Mouse (Mus musculus): ENCODE data around the gene Kcnq2. TPM values are rescaled to one million over a fixed set of nuclear protein-coding genes. Genes with fewer than 3 reads are reported as not detected.

Kcnq2 gene
- total RNA-seq, 2 experiments from 2014 or later, result 227 to 240 TPM

DNA sequence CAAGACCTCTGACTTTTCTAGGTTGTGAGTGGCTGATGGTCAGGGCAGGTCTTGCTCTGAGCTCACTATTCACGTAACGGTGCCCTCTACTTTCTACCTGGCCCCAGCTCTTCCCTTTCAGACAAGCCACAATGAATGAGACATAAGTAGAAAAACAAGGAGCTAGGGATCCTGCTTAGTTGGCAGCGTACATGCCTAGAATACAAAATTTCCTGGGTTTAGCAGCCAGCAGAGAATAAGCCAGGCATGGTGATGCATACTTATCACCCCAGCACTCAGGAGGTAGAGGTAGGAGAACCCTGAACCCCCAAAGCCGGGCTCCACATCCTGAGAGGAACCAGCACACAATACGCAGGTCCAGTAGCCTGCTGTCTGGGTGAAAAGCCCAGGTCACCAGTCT is 18.7 kb downstream of the Kcnq2 start:
- DNase-seq (ENCODE audit: low spot score in 2 of 2), result no peak

GRCm38 (mm10) chr2:181115367-181115766 is 19.7 kb downstream of the Kcnq2 start:
- intact Hi-C loops (cut with DNase I), result no loop called here
- DNase-seq (ENCODE audit: low spot score in 2 of 2), result no peak

More for the DNA sequence above, 18.7 kb downstream of the Kcnq2 start:
- intact Hi-C loops (cut with DNase I), result no loop called here

GRCm38 (mm10) chr2:181113762-181114361 is 21.2 kb downstream of the Kcnq2 start:
- intact Hi-C loops (cut with DNase I), result loop anchor here (5.0 kb wide), 1 partner anchor 38 kb away; no protein-coding TSS in a partner anchor
- DNase-seq (ENCODE audit: low spot score in 2 of 2), result no peak

DNA sequence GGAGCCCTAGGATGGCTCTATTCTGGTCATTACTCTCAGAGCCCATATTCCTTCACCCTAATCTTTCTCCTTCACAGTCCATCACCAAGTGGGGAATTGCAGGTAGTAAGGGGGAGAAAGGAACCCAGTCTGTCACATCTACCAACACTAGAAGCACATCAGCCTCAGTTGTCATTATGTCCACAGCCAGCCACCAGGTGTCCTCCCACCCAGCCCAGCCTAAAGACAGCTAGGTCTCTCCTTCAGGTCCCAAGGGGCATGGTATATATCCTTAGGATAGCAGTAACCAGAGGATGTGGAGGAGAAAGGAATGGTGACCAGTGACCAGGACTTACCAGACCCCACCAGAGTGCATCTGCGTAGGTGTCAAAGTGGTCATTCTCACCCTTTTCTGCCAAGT is 23.4 kb downstream of the Kcnq2 start:
- intact Hi-C loops (cut with DNase I), result loop anchor here (5.0 kb wide), 1 partner anchor 41 kb away; no protein-coding TSS in a partner anchor
- DNase-seq (ENCODE audit: low spot score in 2 of 2), result no peak

DNA sequence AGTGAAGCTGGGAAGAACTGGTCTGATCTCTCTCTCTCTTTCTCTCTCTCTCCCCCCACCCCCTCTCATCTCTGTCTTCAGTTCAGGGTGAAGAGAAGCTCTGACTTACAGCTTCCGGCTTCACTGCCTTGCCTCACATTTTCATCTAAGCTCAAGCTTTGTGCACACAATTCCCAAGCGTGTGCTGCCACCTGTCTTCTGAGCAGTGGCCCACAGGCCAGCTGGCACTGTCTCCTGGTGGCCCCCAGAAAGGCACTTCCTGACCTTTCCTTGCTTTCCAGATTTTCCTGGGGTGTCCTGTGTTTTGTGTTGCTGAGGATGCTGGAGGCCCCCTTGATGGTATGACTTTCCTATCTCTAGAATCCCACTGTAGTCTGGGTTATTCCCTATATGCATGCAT is 31.0 kb downstream of the Kcnq2 start:
- intact Hi-C loops (cut with DNase I), result no loop called here
- DNase-seq (ENCODE audit: low spot score in 2 of 2), result no peak

DNA sequence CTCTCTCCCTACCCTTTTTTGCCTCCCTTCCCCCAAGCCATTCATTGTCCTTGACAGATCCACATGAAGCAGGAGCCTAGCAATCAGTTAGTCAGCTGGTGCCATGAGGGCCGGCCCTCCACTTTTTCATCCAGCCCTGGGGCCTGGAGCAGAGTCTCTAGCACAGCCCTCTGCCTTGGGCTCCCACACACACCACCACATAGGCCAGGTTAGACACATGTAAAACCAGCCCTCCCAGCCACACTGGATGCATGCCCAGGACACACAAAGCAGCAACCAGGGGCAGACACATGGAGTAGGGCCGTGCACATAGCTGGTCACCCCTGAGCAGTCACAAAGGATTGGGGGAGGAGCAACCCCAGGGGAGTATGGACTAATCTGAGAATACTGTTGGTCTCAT is 32.9 kb downstream of the Kcnq2 start:
- DNase-seq (ENCODE audit: low spot score in 2 of 2), result no peak
- intact Hi-C loops (cut with DNase I), result no loop called here

DNA sequence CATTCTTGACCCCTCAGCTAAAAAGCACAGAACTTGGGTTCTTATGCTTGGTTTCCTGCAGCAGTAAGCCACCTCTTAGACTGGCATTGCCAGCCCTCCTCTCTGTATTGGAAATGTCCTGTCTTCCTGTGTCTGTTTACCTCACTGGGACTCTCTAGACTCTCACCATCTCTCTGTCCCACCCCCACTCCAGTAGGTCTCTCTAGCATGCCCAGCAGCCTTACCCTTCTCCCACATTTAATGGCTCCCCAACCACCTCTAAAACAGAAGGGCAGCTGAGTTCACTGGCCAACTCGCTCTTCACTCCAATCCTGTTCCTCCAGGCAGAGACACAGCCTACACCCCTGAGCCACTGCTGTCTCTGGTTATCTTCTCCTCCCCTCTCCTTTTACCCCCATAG is 33.5 kb downstream of the Kcnq2 start:
- no peak for DNase-seq (ENCODE audit: low spot score in 2 of 2)
- intact Hi-C loops (cut with DNase I), result no loop called here

DNA sequence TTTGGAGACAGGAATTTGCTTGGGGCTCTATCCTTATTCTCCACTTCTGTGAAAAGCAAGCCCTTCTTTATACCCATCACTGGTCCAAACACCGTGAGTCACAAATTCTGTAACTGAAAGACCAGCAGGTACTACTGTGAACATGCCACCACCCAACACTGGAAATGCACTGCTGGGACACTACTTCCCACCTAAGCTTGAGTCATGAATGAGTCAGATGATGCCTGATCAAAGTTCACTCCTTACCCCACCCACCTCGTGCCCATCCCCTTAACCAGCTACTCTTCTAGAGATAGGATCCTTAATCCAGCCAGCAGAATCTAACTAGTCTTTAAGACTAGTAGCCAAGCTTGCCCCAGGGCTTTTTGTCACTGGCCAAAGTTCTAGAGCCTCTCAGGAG is 35.0 kb downstream of the Kcnq2 start:
- intact Hi-C loops (cut with DNase I), result no loop called here
- DNase-seq (ENCODE audit: low spot score in 2 of 2), result peak in 1 of 2 experiments; percentile 47

DNA sequence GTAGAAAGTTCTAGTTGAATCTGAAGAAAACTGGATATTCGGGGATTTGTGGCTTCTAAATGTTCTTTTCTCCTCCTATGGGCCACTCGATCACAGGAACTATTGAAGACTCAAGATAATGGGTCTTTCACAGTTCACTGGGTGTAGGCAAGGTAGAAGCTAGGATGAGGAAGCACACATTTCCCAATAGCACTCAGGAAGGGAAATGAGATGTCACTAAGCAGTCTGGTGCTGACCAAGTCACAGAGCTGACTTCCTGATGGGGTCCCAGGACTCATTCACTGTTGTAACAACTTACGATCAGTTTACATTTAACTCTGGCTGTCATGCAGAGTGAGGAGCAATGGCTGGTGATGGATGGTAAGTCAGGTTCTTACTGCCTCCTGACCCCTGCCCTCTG is 45.0 kb downstream of the Kcnq2 start:
- intact Hi-C loops (cut with DNase I), result no loop called here
- DNase-seq (ENCODE audit: low spot score in 2 of 2), result no peak

GRCm38 (mm10) chr2:181084997-181085396 is 50.1 kb downstream of the Kcnq2 start:
- intact Hi-C loops (cut with DNase I), result no loop called here
- no peak for DNase-seq (ENCODE audit: low spot score in 2 of 2)

- no peak for DNase-seq (ENCODE audit: low spot score in 2 of 2)
- intact Hi-C loops (cut with DNase I), result no loop called here
Observed at GRCm38 (mm10) chr2:181083945-181084344, 51.2 kb downstream of the Kcnq2 start.

GRCm38 (mm10) chr2:181080886-181081285 is 54.2 kb downstream of the Kcnq2 start:
- peak in 1 of 2 experiments; percentile 89 for DNase-seq (ENCODE audit: low spot score in 2 of 2)
- intact Hi-C loops (cut with DNase I), result no loop called here

DNA sequence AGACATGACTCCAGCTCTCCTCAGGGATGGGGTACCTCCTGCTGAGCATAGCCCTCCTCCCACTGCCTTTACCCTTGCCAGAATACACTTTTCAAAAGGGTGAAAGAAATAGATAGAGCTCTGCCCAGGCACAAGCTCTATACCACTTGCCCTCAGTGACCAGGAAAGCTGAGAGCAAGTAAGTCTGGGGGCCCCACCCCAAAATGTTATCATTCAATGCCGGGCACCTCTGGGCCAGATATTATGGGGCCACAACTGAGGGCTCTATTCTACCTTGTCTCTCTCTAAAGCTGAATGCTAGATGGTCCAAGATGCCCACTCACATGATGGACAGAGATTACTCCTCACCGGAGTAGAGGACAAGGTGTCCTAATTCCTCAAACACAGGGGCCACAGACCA is 55.6 kb downstream of the Kcnq2 start:
- intact Hi-C loops (cut with DNase I), result no loop called here
- no peak for DNase-seq (ENCODE audit: low spot score in 2 of 2)

DNA sequence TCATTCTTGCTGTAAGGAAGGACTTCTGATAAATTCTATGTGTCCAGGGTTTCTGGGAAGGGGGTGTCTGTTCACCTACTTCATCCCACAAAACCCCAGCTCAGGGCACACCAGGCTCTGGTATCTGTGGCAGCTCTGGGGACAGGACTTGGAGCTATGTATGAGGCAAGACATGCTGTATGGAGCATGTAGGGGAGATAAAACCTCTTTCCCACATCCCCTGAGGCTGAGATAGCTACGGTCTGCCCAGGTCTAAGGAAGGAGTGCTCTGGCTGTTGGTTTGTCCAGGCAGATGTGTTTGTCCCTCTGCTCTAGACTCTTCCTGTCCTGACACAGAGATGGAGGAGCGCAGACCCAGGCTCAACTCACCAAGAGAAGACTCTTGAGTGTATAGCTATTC is 56.2 kb downstream of the Kcnq2 start:
- no peak for DNase-seq (ENCODE audit: low spot score in 2 of 2)
- intact Hi-C loops (cut with DNase I), result no loop called here

- peak in 1 of 2 experiments; percentile 35 for DNase-seq (ENCODE audit: low spot score in 2 of 2)
- intact Hi-C loops (cut with DNase I), result no loop called here
Observed at GRCm38 (mm10) chr2:181075501-181075900, 59.6 kb downstream of the Kcnq2 start.

DNA sequence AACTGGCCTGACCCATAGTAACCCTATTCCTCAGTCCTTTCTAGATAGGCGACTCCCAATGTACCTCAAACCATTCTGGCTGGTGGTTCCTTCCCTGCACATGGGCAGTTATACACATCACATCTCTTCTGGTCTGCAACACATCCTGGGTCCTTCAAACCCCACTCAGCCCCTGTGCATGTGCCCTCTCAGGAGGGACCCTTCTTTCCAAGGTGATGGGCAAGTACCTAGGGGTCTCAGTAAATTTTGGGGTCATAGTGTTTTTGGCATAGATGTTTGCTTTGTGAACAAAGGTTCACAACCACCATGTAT is 62.7 kb downstream of the Kcnq2 start:
- intact Hi-C loops (cut with DNase I), result loop anchor here (1.0 to 5.0 kb wide), 4 partner anchors 76 to 285 kb away; no protein-coding TSS in a partner anchor
- DNase-seq (ENCODE audit: low spot score in 2 of 2), result no peak

DNA sequence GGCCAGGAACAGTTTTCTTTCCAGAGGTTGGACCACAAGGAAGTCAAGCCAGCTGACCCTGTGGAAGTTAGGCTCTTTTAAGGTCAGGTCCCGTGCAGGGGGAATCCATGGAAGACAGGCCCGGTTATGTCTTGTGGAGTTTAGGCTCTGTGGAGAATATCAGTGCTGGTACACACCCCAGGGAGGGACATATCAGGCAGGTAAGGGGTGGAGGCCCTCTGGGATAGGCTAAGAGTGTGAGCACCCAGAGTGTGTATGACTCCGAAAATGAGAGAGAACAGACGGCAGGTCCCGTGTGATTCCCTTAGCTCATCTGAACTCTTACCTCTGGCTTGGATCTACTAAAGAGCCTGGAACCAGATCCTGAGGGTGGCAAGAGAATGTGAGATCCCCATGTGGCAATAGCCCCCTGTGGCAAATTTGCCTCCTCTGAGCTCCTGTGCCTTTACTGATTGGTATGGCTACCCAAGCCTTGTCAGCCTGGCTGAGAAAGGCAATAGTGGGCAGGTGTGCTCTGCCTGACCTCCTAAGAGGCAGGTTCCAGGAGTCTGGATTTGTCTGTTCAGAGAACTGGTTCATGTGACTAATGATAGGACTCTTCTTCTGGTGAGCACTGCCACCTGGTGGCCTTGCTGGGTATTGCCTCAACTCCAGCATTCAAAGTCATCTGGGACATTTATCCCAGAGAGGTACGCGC is 63.2 kb downstream of the Kcnq2 start:
- peak; percentile 88 to 94 for DNase-seq (ENCODE audit: low spot score in 2 of 2)
- intact Hi-C loops (cut with DNase I), result loop anchor here (1.0 to 5.0 kb wide), 4 partner anchors 76 to 285 kb away; no protein-coding TSS in a partner anchor

DNA sequence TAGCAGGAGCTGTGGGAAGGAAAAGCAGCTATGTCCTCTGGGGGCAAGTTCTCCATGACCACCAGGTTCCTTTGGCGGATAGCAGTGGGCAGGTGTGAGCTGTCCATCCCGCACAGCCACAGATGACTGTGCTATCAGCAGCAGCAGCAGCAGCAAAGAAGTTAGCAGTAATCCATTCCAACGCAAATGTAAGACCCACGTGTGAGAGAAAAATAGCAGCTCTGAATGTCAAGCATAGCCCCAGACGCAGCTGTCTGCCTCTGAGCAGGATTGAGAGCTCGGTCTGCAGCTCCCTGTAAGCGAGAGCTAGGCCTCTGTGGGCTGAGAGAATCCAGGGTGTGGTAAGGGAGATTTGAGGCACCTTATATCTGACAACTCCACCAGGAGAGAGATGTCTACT is 65.0 kb downstream of the Kcnq2 start:
- intact Hi-C loops (cut with DNase I), result loop anchor here (5.0 kb wide), 2 partner anchors 173 to 283 kb away; no protein-coding TSS in a partner anchor
- peak; percentile 75 to 96 for DNase-seq (ENCODE audit: low spot score in 2 of 2)

DNA sequence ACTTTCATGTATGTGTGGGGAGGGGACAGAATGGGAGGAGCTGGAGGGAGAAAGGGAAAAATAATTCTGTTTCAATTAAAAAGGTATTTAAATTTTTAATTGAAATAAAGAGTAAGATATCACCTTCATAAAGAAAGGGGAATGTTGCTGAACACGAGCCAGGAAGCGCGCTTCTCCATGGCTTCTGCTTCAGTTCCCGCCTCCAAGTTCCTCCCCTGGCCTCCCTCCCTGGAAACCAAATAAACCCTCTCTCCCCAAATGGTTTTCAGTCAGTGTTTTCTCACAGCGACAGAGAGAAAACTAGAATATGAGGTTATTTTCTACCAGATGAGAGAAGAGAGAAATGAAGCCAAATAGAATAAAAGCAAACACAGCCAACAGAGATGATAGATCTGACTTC is 66.6 kb downstream of the Kcnq2 start:
- peak in 1 of 2 experiments; percentile 76 for DNase-seq (ENCODE audit: low spot score in 2 of 2)
- intact Hi-C loops (cut with DNase I), result loop anchor here (10.0 kb wide), 1 partner anchor 244 kb away; no protein-coding TSS in a partner anchor

- intact Hi-C loops (cut with DNase I), result loop anchor here (10.0 kb wide), 1 partner anchor 241 kb away; no protein-coding TSS in a partner anchor
- peak in 1 of 2 experiments; percentile 66 for DNase-seq (ENCODE audit: low spot score in 2 of 2)
Observed at GRCm38 (mm10) chr2:181065827-181066226, 69.3 kb downstream of the Kcnq2 start.

- DNase-seq (ENCODE audit: low spot score in 2 of 2), result peak; percentile 84 to 87
- intact Hi-C loops (cut with DNase I), result loop anchor here (1.0 to 10.0 kb wide), 3 partner anchors 27 to 235 kb away; no protein-coding TSS in a partner anchor
Observed at GRCm38 (mm10) chr2:181060127-181060526, 75.0 kb downstream of the Kcnq2 start.
